Comparison of ENCODE assay signal across 9 mouse cellular contexts in genomic region chr11:3336602-3337001, GRCm38 (mm10). TPM values are rescaled to one million over a fixed set of nuclear protein-coding genes. Genes with fewer than 3 reads are reported as not detected.
DNase-seq lines count a peak whose midpoint lies in the region; ATAC-seq lines count a peak whose summit lies in the region.
"Had no signal": no experiment of that assay in that cellular context is flagged by ENCODE, and none has a peak within 500 bp of the region (broad histone marks: within the 10 kb centered on the region; RNA-seq: fewer than 3 reads in every experiment).

No protein-coding gene starts in this region.

- no peak for ATAC-seq in heart, embryonic 11.5 days (replicated peaks; ENCODE audit: insufficient number of reproducible peaks, low FRiP score, low TSS enrichment)
- ATAC-seq in neural tube, embryonic 13.5 days (ENCODE audit: low read depth): no peak
- ATAC-seq in neural tube, embryonic 15.5 days (ENCODE audit: low FRiP score): no peak
- no peak for ATAC-seq in hindbrain, embryonic 11.5 days (ENCODE audit: low FRiP score)

- DNase-seq in heart, postnatal 14 days: no peak
- DNase-seq in hindbrain, embryonic 11.5 days (ENCODE audit: low spot score): no peak
- peak; percentile 62 for DNase-seq in naive thymus-derived CD4-positive, alpha-beta T cell, adult 2 months (ENCODE audit: low read depth)
- DNase-seq in gastrocnemius, postnatal 4 days (ENCODE audit: low spot score in 2 of 2): no peak
- DNase-seq: gastrocnemius, postnatal 36 days had no signal

- H3K4me1 ChIP-seq in heart, embryonic 11.5 days (ENCODE audit: control insufficient read depth, insufficient read depth, low read length): peaks cover 29% of the 10 kb centered on the region
- peaks cover 48% of the 10 kb centered on the region for H3K4me1 ChIP-seq in neural tube, embryonic 13.5 days (replicated peaks)
- H3K4me1 ChIP-seq in neural tube, embryonic 15.5 days: peaks cover 40% of the 10 kb centered on the region
- peaks cover 5% of the 10 kb centered on the region; the same call in 1 of the 2 replicates for H3K4me1 ChIP-seq in hindbrain, embryonic 11.5 days (replicated peaks; ENCODE audit: control insufficient read depth, insufficient read depth, low read length)

- H3K4me3 ChIP-seq in heart, embryonic 11.5 days (ENCODE audit: low read depth, low read length): no peak overlapping the region
- H3K4me3 ChIP-seq in neural tube, embryonic 13.5 days: no peak overlapping the region
- H3K4me3 ChIP-seq in neural tube, embryonic 15.5 days (replicated peaks): no peak overlapping the region
- no peak overlapping the region for H3K4me3 ChIP-seq in hindbrain, embryonic 11.5 days (ENCODE audit: low read depth, low read length)
- H3K4me3 ChIP-seq: lung, embryonic 15.5 days had no signal

- no peaks in the 10 kb centered on the region for H3K9me3 ChIP-seq in heart, embryonic 11.5 days (replicated peaks; ENCODE audit: control insufficient read depth, low read length)
- H3K9me3 ChIP-seq in neural tube, embryonic 13.5 days: no peaks in the 10 kb centered on the region
- H3K9me3 ChIP-seq in neural tube, embryonic 15.5 days (replicated peaks): no peaks in the 10 kb centered on the region
- H3K9me3 ChIP-seq in hindbrain, embryonic 11.5 days (ENCODE audit: control insufficient read depth, low read length): no peaks in the 10 kb centered on the region
- H3K9me3 ChIP-seq: lung, embryonic 15.5 days had no signal

- peak overlapping the region; percentile 85 for H3K27ac ChIP-seq in heart, embryonic 11.5 days (ENCODE audit: low read depth, low read length)
- peak overlapping the region; percentile 83 for H3K27ac ChIP-seq in neural tube, embryonic 13.5 days (replicated peaks)
- H3K27ac ChIP-seq in neural tube, embryonic 15.5 days (replicated peaks): no peak overlapping the region
- H3K27ac ChIP-seq in hindbrain, embryonic 11.5 days (ENCODE audit: low read depth, low read length): no peak overlapping the region

- H3K27me3 ChIP-seq in heart, embryonic 11.5 days (ENCODE audit: control insufficient read depth, insufficient read depth, low read length): no peaks in the 10 kb centered on the region
- no peaks in the 10 kb centered on the region; the same call in 1 of the 2 replicates for H3K27me3 ChIP-seq in neural tube, embryonic 13.5 days
- no peaks in the 10 kb centered on the region for H3K27me3 ChIP-seq in neural tube, embryonic 15.5 days (replicated peaks)
- no peaks in the 10 kb centered on the region for H3K27me3 ChIP-seq in hindbrain, embryonic 11.5 days (ENCODE audit: control insufficient read depth, insufficient read depth, low read length)
- H3K27me3 ChIP-seq: lung, embryonic 15.5 days had no signal

- H3K36me3 ChIP-seq in heart, embryonic 11.5 days (ENCODE audit: control insufficient read depth, insufficient read depth, low read length): no peaks in the 10 kb centered on the region
- peaks cover 32% of the 10 kb centered on the region for H3K36me3 ChIP-seq in neural tube, embryonic 13.5 days
- peaks cover 16% of the 10 kb centered on the region for H3K36me3 ChIP-seq in neural tube, embryonic 15.5 days
- H3K36me3 ChIP-seq in hindbrain, embryonic 11.5 days (ENCODE audit: control insufficient read depth, insufficient read depth, low read length): no peaks in the 10 kb centered on the region
- H3K36me3 ChIP-seq: lung, embryonic 15.5 days had no signal

- WGBS in heart, embryonic 11.5 days (ENCODE audit: insufficient replicate concordance): 73% methylated on average over 3 of the region's 3 CpGs
- WGBS in neural tube, embryonic 13.5 days: 74% methylated on average over 3 of the region's 3 CpGs
- 78% methylated on average over 3 of the region's 3 CpGs for WGBS in neural tube, embryonic 15.5 days
- WGBS in hindbrain, embryonic 11.5 days: 78% methylated on average over 3 of the region's 3 CpGs

- no peak overlapping the region for H3K9ac ChIP-seq in heart, embryonic 11.5 days (ENCODE audit: low read depth, low read length)
- H3K9ac ChIP-seq in neural tube, embryonic 13.5 days: no peak overlapping the region
- H3K9ac ChIP-seq in neural tube, embryonic 15.5 days (replicated peaks): no peak overlapping the region
- peak overlapping the region; percentile 46; the same call in 1 of the 2 replicates for H3K9ac ChIP-seq in hindbrain, embryonic 11.5 days (ENCODE audit: low read depth, low read length)
- H3K9ac ChIP-seq: lung, embryonic 15.5 days had no signal

- no peak overlapping the region for H3K4me2 ChIP-seq in heart, embryonic 11.5 days
- no peak overlapping the region for H3K4me2 ChIP-seq in neural tube, embryonic 13.5 days
- no peak overlapping the region for H3K4me2 ChIP-seq in neural tube, embryonic 15.5 days
- H3K4me2 ChIP-seq in hindbrain, embryonic 11.5 days (replicated peaks; ENCODE audit: low read depth, low read length): no peak overlapping the region
- H3K4me2 ChIP-seq: lung, embryonic 15.5 days had no signal

- intact Hi-C loops in heart, postnatal 14 days (cut with DNase I): loop anchor here (5.0 kb wide), 1 partner anchor 116 kb away; the partner anchor contains the start of gene Rnf185

RNA-seq across cellular contexts. Expression of gene Pik3ip1, which starts 6.4 kb away (rescaled TPM):
- 12.2 and 14.2 TPM in 2 replicates for polyA plus RNA-seq in heart, embryonic 11.5 days (2014; fragmentation: Nextera tagmentation; extraction: Ambion mirVana)
- total RNA-seq in heart, postnatal 14 days (2021): 10 to 100 TPM; 34.0 to 39.8 TPM
- 26.5 and 29.7 TPM in 2 replicates for polyA plus RNA-seq in neural tube, embryonic 13.5 days (2015; fragmentation: Nextera tagmentation; extraction: Ambion mirVana)
- polyA plus RNA-seq in neural tube, embryonic 15.5 days (2015; fragmentation: Nextera tagmentation; extraction: Ambion mirVana): 28.7 and 35.3 TPM in 2 replicates
- 11.5 and 12.0 TPM in 2 replicates for polyA plus RNA-seq in hindbrain, embryonic 11.5 days (2014; fragmentation: Nextera tagmentation; extraction: Ambion mirVana)
- 10 to 100 TPM; 14.9 to 18.2 TPM for total RNA-seq in gastrocnemius, postnatal 4 days (2021)

RNA-seq across cellular contexts. Expression of gene Patz1, which starts 47.9 kb away (rescaled TPM):
- 26.6 and 28.6 TPM in 2 replicates for polyA plus RNA-seq in heart, embryonic 11.5 days (2014; fragmentation: Nextera tagmentation; extraction: Ambion mirVana)
- total RNA-seq in heart, postnatal 14 days (2021): 10 to 100 TPM; 26.6 to 30.4 TPM
- polyA plus RNA-seq in neural tube, embryonic 13.5 days (2015; fragmentation: Nextera tagmentation; extraction: Ambion mirVana): 62.2 and 69.6 TPM in 2 replicates
- 39.5 and 49.2 TPM in 2 replicates for polyA plus RNA-seq in neural tube, embryonic 15.5 days (2015; fragmentation: Nextera tagmentation; extraction: Ambion mirVana)
- 91.2 and 97.0 TPM in 2 replicates for polyA plus RNA-seq in hindbrain, embryonic 11.5 days (2014; fragmentation: Nextera tagmentation; extraction: Ambion mirVana)
- 10 to 100 TPM; 31.8 to 31.9 TPM for total RNA-seq in gastrocnemius, postnatal 4 days (2021)

Comparison
In these comparisons a context has a peak if more than half of its experiments do, and no peak if none do; other contexts are left out.
1. H3K27ac ChIP-seq: peak in heart, embryonic 11.5 days (single experiment) and neural tube, embryonic 13.5 days (single experiment); none in neural tube, embryonic 15.5 days (single experiment) and hindbrain, embryonic 11.5 days (single experiment).